Mouse (Mus musculus): Measurements from ENCODE around the gene Mtif3. TPM values are rescaled to one million over a fixed set of nuclear protein-coding genes. Genes with fewer than 3 reads are reported as not detected.

Gene Mtif3
- 28.9 and 31.7 TPM in 2 replicates for polyA plus RNA-seq (2015; fragmentation: Nextera tagmentation; extraction: Ambion mirVana)

DNA sequence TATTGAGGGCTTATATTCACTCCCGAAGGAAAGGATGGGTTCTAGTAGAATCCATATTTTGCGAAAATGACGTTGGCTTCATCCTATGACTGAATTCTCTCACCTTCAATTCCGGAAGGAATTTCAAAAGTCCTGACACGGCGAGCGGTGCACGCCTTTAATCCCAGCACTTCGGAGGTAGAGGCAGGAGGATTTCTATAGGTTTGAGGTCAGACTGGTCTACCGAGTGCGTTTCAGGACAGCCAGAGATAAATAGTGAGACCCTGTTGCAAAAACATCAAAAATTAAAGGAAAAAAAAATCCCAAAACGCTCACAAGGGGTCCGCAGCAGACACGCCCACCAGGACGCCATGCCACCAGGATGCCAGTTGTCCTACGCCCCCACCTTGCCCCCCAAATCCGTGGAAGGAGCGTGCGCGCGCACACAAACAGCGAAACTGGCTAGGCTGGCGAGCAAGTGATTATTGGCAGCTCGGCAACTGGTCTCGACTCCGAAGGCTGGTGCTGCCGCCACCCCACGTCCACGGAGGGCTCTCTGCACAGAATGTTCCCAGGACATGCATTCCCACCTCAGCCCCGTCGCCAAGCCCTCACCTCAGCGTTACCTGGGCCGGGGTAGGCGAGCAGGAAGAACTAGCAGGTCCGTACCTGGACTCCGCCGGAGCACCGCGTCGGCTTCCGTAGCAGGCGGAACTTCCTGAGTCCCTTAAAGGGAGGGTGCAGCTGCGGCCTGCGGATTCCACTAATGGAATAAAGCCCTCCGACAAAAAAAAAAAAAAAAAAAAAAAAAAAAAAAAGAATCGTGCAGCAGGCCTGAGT is at the start of gene Mtif3:
TSS of gene Mtif3 (minus strand) at position 683 of the 819 bp plus-strand sequence.
- Histone ChIP-seq H3K4me3 (peak within 1 kb of the TSS; percentile 85), H3K9me3 (no peaks in the 10 kb centered on the region), H3K27ac (replicated peaks) (peak within 1 kb of the TSS; percentile 77), H3K9ac (peak within 1 kb of the TSS; percentile 83), H3K36me3 (peaks cover 15% of the 10 kb centered on the region), H3K4me2 (peak within 1 kb of the TSS; percentile 72), H3K27me3 (peaks cover 6% of the 10 kb centered on the region; the same call in 1 of the 2 replicates), H3K4me1 (replicated peaks) (peaks cover 9% of the 10 kb centered on the region)
- peak; percentile 76 for ATAC-seq (ENCODE audit: low read depth)
- 2% methylated on average over 46 of the region's 46 CpGs for WGBS

DNA sequence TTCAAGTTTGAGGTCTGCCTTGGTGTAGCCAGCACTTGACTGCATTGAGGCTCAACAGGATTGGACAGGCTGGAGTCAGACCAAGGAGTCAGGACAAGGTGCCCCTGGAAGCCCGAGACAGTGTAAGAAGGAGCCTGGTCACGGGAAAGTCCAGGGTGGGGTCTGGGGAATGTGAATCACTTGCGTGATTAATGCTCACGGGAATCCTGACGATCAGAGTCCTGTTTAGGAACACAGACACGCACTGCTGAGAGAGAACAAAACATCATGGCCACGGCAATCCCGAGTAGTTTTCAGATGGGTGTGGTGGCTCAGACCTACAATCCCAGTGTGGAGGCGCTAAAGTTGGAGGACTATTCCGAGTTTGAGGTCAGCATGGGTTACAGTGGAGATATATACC is 47.7 kb upstream of the Mtif3 start:
- H3K27ac ChIP-seq (replicated peaks), result no peak overlapping the region
- 0 out of 2 replicates have a peak, but pooled peaks cover 4% of the 10 kb centered on the region for H3K4me1 ChIP-seq (replicated peaks)
- no peak for ATAC-seq (ENCODE audit: low read depth)
- WGBS, result 77% methylated on average over 10 of the region's 10 CpGs
- H3K4me2 ChIP-seq, result no peak overlapping the region
- no peaks in the 10 kb centered on the region for H3K27me3 ChIP-seq
- no peak overlapping the region for H3K4me3 ChIP-seq
- no peaks in the 10 kb centered on the region for H3K9me3 ChIP-seq
- no peaks in the 10 kb centered on the region for H3K36me3 ChIP-seq
- no peak overlapping the region for H3K9ac ChIP-seq

- no peaks in the 10 kb centered on the region for H3K36me3 ChIP-seq
- no peak overlapping the region for H3K4me3 ChIP-seq
- 61% methylated on average over 1 of the region's 1 CpGs for WGBS
- H3K27ac ChIP-seq (replicated peaks), result no peak overlapping the region
- no peaks in the 10 kb centered on the region for H3K27me3 ChIP-seq
- no peak overlapping the region for H3K4me2 ChIP-seq
- no peaks in the 10 kb centered on the region for H3K4me1 ChIP-seq (replicated peaks)
- 0 out of 2 replicates have a peak, but pooled peaks cover 4% of the 10 kb centered on the region for H3K9me3 ChIP-seq
- H3K9ac ChIP-seq, result no peak overlapping the region
- ATAC-seq (ENCODE audit: low read depth), result no peak
Measured at GRCm38 (mm10) chr5:147003303-147003702, 39.7 kb upstream of the Mtif3 start.

DNA sequence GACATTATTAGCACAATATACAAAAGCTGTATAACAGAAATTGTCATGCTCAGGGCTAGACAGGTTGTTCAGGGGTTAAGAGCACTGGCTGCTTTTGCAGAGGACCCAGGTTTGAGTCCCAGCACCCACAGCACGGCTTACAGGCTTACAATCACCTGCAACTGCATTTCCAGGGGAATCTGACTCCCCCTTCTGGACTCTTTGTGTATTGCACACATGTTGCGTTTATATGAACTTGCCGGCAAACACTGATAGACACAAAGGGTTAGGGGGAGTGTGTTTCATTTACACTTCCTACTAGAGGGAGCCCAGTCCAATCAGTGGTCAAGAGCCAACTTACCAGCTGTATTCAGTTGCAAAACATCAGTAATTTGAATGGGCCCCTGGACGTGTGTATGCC is 37.7 kb upstream of the Mtif3 start:
- H3K27me3 ChIP-seq, result no peaks in the 10 kb centered on the region
- no peak for ATAC-seq (ENCODE audit: low read depth)
- no peak overlapping the region for H3K4me2 ChIP-seq
- H3K9ac ChIP-seq, result no peak overlapping the region
- H3K36me3 ChIP-seq, result no peaks in the 10 kb centered on the region
- H3K4me3 ChIP-seq, result no peak overlapping the region
- H3K27ac ChIP-seq (replicated peaks), result no peak overlapping the region
- H3K9me3 ChIP-seq, result 0 out of 2 replicates have a peak, but pooled peaks cover 4% of the 10 kb centered on the region
- H3K4me1 ChIP-seq (replicated peaks), result no peaks in the 10 kb centered on the region
- WGBS, result 83% methylated on average over 4 of the region's 4 CpGs

GRCm38 (mm10) chr5:146998802-146999201 is 35.2 kb upstream of the Mtif3 start:
- H3K36me3 ChIP-seq, result no peaks in the 10 kb centered on the region
- WGBS, result 91% methylated on average over 12 of the region's 12 CpGs
- H3K27me3 ChIP-seq, result no peaks in the 10 kb centered on the region

DNA sequence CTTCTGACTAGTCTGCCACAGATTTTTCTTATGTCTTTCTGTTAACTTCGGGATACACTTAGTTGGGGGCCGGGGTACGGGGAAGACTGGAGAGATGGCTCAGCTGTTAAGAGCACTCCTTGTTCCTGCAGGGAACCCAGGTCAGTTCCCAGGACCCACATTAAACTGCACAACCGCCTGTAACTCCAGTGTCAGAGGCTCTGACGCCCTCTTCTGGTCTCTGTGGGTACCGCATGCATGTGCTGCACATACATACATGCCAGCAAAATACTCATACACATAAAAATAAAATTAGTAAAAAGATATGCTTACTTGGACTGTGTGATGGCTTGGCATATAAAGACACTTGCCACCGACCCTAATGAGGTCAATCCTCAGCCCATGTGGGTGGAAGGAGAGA is 33.2 kb upstream of the Mtif3 start:
- 84% methylated on average over 7 of the region's 7 CpGs for WGBS
- peak overlapping the region; percentile 54; the same call in 1 of the 2 replicates for H3K27ac ChIP-seq (replicated peaks)
- no peak overlapping the region for H3K4me3 ChIP-seq
- no peaks in the 10 kb centered on the region for H3K36me3 ChIP-seq
- H3K27me3 ChIP-seq, result no peaks in the 10 kb centered on the region
- H3K9me3 ChIP-seq, result no peaks in the 10 kb centered on the region
- H3K4me2 ChIP-seq, result no peak overlapping the region
- no peak for ATAC-seq (ENCODE audit: low read depth)
- H3K4me1 ChIP-seq (replicated peaks), result peaks cover 9% of the 10 kb centered on the region; the same call in 1 of the 2 replicates
- no peak overlapping the region for H3K9ac ChIP-seq

More at GRCm38 (mm10) chr5:146998802-146999201, 35.2 kb upstream of the Mtif3 start:
- ATAC-seq (ENCODE audit: low read depth), result no peak
- Histone ChIP-seq H3K27ac (replicated peaks) (no peak overlapping the region), H3K9me3 (no peaks in the 10 kb centered on the region), H3K4me1 (replicated peaks) (no peaks in the 10 kb centered on the region), H3K4me2 (no peak overlapping the region), H3K4me3 (no peak overlapping the region), H3K9ac (no peak overlapping the region)

DNA sequence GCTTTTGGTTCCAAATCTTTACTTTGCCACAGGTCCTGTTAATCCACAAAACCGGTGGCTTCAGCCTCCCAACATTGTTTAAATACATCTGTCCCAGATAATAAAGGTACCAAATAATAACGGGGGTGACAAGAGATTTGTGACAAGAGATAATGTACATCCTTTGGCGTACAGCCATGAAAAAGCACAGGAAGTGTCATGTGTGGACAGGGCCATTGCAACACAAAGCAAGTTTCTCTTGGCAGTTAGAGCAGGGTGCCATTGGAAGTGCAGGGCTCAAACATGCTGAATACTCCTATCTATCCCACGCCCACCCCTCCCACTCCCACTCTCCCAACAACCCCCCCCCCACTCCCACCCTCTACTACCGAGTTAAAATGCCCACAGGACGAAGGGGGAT is 31.4 kb upstream of the Mtif3 start:
- Histone ChIP-seq H3K4me3 (no peak overlapping the region), H3K9ac (no peak overlapping the region), H3K4me2 (no peak overlapping the region), H3K27me3 (no peaks in the 10 kb centered on the region), H3K27ac (replicated peaks) (peak overlapping the region; percentile 74; the same call in 1 of the 2 replicates), H3K36me3 (no peaks in the 10 kb centered on the region), H3K4me1 (replicated peaks) (peaks cover 9% of the 10 kb centered on the region; the same call in 1 of the 2 replicates), H3K9me3 (no peaks in the 10 kb centered on the region)
- no peak for ATAC-seq (ENCODE audit: low read depth)
- WGBS, result 66% methylated on average over 6 of the region's 6 CpGs

GRCm38 (mm10) chr5:146993509-146993908 is 29.9 kb upstream of the Mtif3 start:
- no peak for ATAC-seq (ENCODE audit: low read depth)
- H3K9me3 ChIP-seq, result no peaks in the 10 kb centered on the region
- H3K27me3 ChIP-seq, result no peaks in the 10 kb centered on the region
- WGBS, result 60% methylated on average over 8 of the region's 8 CpGs
- H3K27ac ChIP-seq (replicated peaks), result peak overlapping the region; percentile 67
- peaks cover 9% of the 10 kb centered on the region; the same call in 1 of the 2 replicates for H3K4me1 ChIP-seq (replicated peaks)
- H3K4me3 ChIP-seq, result no peak overlapping the region
- no peak overlapping the region for H3K4me2 ChIP-seq
- H3K36me3 ChIP-seq, result no peaks in the 10 kb centered on the region
- 0 out of 2 replicates have a peak overlapping the region, but pooled peaks have one; percentile 28 for H3K9ac ChIP-seq

DNA sequence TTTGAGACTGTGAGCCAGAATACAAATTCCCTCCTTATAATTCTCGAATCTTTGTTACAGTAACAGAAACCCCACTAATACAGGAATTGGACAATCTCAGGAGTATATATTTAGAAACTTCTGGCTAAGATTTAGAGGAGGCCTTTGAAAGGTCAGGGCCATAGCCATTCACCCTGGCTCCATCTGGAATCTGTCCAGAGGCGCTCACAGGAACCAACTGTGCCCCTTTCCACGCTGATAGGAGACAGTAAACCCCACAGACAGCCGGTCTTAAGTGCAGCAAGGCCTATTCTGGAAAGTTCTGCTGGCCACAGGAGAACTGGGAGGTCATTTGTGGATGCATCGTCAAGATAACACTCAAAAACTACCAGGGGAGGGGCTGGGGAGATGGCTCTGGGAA is 25.5 kb upstream of the Mtif3 start:
- Histone ChIP-seq H3K27ac (replicated peaks) (no peak overlapping the region), H3K9ac (no peak overlapping the region), H3K4me2 (no peak overlapping the region), H3K4me1 (replicated peaks) (peaks cover 22% of the 10 kb centered on the region), H3K9me3 (no peaks in the 10 kb centered on the region), H3K27me3 (peaks cover 14% of the 10 kb centered on the region), H3K4me3 (no peak overlapping the region), H3K36me3 (no peaks in the 10 kb centered on the region)
- no peak for ATAC-seq (ENCODE audit: low read depth)
- 75% methylated on average over 5 of the region's 5 CpGs for WGBS

GRCm38 (mm10) chr5:146987588-146987987 is 24.0 kb upstream of the Mtif3 start:
- Histone ChIP-seq H3K4me3 (no peak overlapping the region), H3K4me2 (no peak overlapping the region), H3K36me3 (no peaks in the 10 kb centered on the region), H3K27me3 (peaks cover 18% of the 10 kb centered on the region), H3K4me1 (replicated peaks) (peaks cover 12% of the 10 kb centered on the region), H3K9me3 (no peaks in the 10 kb centered on the region), H3K27ac (replicated peaks) (no peak overlapping the region), H3K9ac (no peak overlapping the region)
- WGBS, result 79% methylated on average over 10 of the region's 10 CpGs
- no peak for ATAC-seq (ENCODE audit: low read depth)

- Histone ChIP-seq H3K9ac (0 out of 2 replicates have a peak overlapping the region, but pooled peaks have one; percentile 22), H3K4me2 (peak overlapping the region; percentile 16; the same call in 1 of the 2 replicates), H3K27me3 (peaks cover 30% of the 10 kb centered on the region), H3K9me3 (no peaks in the 10 kb centered on the region), H3K36me3 (no peaks in the 10 kb centered on the region), H3K4me3 (no peak overlapping the region), H3K4me1 (replicated peaks) (peaks cover 12% of the 10 kb centered on the region), H3K27ac (replicated peaks) (peak overlapping the region; percentile 52)
- WGBS, result 51% methylated on average over 21 of the region's 21 CpGs
- no peak for ATAC-seq (ENCODE audit: low read depth)
Measured at GRCm38 (mm10) chr5:146985725-146986433, 22.3 kb upstream of the Mtif3 start.

DNA sequence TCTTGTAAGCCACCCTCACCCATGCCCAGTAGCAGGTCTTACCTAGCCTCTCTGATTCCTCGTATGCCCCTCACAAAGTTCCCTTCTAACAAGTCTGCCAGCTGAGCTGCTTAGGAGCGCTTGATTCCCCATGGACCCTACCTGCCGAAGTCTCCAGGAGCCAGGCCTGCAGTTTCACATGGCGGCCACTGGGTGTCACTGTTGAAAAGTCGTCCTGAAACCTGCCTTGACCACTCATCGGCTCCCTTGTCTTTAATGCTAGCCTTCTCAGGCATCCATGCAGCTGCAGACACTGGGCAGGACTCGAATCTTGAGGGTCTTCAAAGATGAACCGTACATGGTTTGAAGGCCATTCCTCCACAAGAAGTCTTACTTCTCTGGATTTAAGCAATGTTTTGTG is 19.6 kb upstream of the Mtif3 start:
- Histone ChIP-seq H3K36me3 (no peaks in the 10 kb centered on the region), H3K4me3 (no peak overlapping the region), H3K4me1 (replicated peaks) (peaks cover 12% of the 10 kb centered on the region), H3K9ac (no peak overlapping the region), H3K27ac (replicated peaks) (no peak overlapping the region), H3K4me2 (no peak overlapping the region), H3K9me3 (no peaks in the 10 kb centered on the region), H3K27me3 (peaks cover 30% of the 10 kb centered on the region)
- 0 out of 2 replicates have a peak, but pooled peaks have one; percentile 37 for ATAC-seq (ENCODE audit: low read depth)
- WGBS, result 11% methylated on average over 8 of the region's 8 CpGs

Measured in neural tube, embryonic 13.5 days (tissue).